Mouse (Mus musculus): ENCODE results near the gene Nt5e. TPM values are rescaled to one million over a fixed set of nuclear protein-coding genes. Genes with fewer than 3 reads are reported as not detected.
"Not testable (repeated sequence)": the region's sequence is repeated elsewhere in the genome, so short reads cannot be mapped to it uniquely, and the experiment has no call there.

Gene Nt5e
- 3.2 and 4.0 TPM in 2 replicates for polyA plus RNA-seq (2015; fragmentation: Nextera tagmentation; extraction: Ambion mirVana)

DNA sequence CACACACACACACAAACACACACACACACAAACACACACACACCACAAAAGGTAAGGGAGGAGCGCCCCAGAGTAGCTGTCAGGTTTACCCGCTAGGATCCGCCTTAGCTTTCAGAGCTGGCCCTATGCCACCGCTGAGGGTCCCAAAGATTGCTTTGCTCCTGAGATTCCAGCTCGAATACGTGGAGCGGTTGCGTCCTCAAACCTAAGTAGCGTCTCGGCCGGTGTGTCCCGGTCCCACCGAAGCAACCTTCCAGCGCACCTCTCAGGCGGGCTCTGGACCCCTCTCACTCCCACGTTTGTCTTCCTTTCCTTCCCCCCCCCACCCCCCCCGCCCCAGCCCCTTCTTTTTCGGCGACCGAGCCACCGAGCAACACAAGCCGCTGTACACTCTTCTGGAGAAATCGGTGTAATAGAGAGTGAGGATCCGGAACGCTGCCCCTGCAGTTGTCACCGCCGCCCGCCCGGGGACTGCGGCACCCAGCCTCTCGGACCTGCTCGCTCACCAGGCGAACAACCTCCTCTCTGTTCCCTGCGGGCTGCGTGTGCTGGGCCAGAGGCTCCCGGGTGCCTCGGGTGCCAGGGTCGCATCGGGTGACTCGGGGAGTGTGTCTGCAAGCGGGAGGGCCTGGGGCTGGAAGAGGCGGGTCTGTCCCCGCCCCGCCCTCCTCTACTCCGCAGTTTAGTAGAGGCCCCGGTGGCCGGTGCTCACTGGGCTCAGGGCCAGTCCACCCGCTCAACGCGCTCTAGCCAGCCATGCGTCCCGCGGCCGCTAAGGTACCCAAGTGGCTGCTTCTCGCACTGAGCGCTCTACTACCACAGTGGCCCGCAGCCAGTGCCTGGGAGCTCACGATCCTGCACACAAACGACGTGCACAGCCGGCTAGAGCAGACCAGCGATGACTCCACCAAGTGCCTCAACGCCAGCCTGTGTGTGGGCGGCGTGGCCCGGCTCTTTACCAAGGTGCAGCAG is at the start of gene Nt5e:
Nt5e (plus strand) TSS at position 268 of the 972 bp plus-strand sequence.
- Histone ChIP-seq H3K4me3 (ENCODE audit: low read length) (peak within 1 kb of the TSS; percentile 65), H3K4me1 (ENCODE audit: control insufficient read depth, insufficient read depth, low read length) (no peaks in the 10 kb centered on the region), H3K9me3 (ENCODE audit: control insufficient read depth, low read length) (no peaks in the 10 kb centered on the region), H3K9ac (ENCODE audit: low read depth, low read length) (peak within 1 kb of the TSS; percentile 67), H3K4me2 (ENCODE audit: low read depth, low read length) (peak within 1 kb of the TSS; percentile 97), H3K27ac (ENCODE audit: low read length) (no peak within 1 kb of the TSS), H3K36me3 (ENCODE audit: control insufficient read depth, insufficient read depth, low read length) (no peaks in the 10 kb centered on the region), H3K27me3 (replicated peaks; ENCODE audit: control insufficient read depth, insufficient read depth, low read length) (no peaks in the 10 kb centered on the region)
- WGBS = under 1% methylated on average over 62 of the region's 66 CpGs
- peak; percentile 95 for ATAC-seq

DNA sequence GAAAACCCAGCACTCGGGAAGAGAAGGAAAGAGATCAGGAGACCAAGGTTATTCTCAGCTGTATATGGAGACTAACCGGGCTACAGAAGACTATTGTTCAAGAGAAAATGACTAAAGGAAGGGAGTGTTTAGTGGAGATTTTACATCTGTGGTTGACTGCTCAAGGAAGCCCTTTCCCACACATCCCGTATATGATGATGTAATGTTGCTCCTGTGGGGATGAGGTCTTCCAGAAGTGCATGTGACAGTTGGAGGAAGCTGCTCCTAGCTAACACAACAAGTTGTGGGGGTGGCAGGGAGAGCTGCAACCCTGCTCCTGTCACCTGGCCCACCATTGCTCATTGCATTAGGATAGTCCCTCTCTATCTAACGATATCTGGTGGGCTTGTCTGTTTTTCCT is 49.4 kb upstream of the Nt5e start:
- no peaks in the 10 kb centered on the region for H3K9me3 ChIP-seq (ENCODE audit: control insufficient read depth, low read length)
- no peaks in the 10 kb centered on the region for H3K4me1 ChIP-seq (ENCODE audit: control insufficient read depth, insufficient read depth, low read length)
- H3K36me3 ChIP-seq (ENCODE audit: control insufficient read depth, insufficient read depth, low read length) = no peaks in the 10 kb centered on the region
- 67% methylated on average over 4 of the region's 4 CpGs for WGBS
- no peak overlapping the region for H3K4me2 ChIP-seq (ENCODE audit: low read depth, low read length)
- no peak overlapping the region for H3K4me3 ChIP-seq (ENCODE audit: low read length)
- H3K27me3 ChIP-seq (replicated peaks; ENCODE audit: control insufficient read depth, insufficient read depth, low read length) = no peaks in the 10 kb centered on the region
- H3K27ac ChIP-seq (ENCODE audit: low read length) = no peak overlapping the region
- no peak overlapping the region for H3K9ac ChIP-seq (ENCODE audit: low read depth, low read length)
- ATAC-seq = no peak

DNA sequence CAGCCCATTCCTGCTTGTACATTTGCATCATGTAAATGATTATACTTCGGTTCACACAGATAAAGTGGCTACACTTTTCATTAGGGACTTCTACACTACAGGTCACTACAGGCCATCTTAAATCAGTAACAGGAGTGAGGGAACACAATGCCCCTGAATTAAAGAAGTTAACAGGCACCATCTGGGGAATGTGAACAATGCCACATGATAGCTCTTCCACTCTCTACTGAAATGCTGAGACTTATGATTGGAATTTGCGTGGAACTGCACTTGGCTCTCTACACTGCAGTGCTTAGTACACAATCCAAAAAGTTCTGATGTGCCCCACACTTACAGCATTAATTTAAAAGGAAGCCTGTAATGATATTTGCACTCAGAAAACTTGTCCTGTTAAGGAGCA is 47.3 kb upstream of the Nt5e start:
- Histone ChIP-seq H3K9ac (ENCODE audit: low read depth, low read length) (no peak overlapping the region), H3K9me3 (ENCODE audit: control insufficient read depth, low read length) (no peaks in the 10 kb centered on the region), H3K4me2 (ENCODE audit: low read depth, low read length) (no peak overlapping the region), H3K27me3 (replicated peaks; ENCODE audit: control insufficient read depth, insufficient read depth, low read length) (no peaks in the 10 kb centered on the region), H3K27ac (ENCODE audit: low read length) (no peak overlapping the region), H3K4me1 (ENCODE audit: control insufficient read depth, insufficient read depth, low read length) (no peaks in the 10 kb centered on the region), H3K36me3 (ENCODE audit: control insufficient read depth, insufficient read depth, low read length) (no peaks in the 10 kb centered on the region), H3K4me3 (ENCODE audit: low read length) (no peak overlapping the region)
- WGBS = 71% methylated on average over 2 of the region's 2 CpGs
- ATAC-seq = no peak

DNA sequence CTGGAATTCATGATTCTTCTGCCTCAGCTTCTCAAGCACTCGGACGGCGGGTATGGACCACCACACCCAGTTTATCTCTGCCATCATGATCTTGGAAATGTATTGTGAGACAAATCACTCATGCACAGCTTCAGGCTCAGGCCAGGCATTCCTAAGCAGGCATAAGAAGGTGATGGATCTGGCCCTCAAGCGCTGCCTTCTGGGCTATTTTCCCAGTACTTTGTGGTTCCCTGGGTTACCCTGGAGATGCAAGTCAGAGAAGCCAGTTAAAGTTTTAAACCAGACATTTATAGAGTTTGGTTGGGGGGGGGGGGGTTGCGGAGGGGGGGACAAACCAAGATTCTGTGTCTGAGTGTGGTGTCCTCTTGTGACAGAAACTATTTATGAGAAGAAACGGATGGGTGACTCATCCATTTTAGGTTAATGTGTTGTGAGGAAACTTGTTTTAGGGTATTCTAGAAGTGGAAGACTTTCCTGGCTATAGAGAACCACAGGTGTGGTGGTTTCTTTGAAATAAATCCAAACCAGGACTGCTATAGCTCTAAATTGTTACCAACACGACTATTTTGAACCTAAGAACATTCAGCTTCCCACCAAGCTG is 37.3 kb upstream of the Nt5e start:
- H3K27ac ChIP-seq (ENCODE audit: low read length) = no peak overlapping the region
- no peak for ATAC-seq
- WGBS = 81% methylated on average over 7 of the region's 7 CpGs

DNA sequence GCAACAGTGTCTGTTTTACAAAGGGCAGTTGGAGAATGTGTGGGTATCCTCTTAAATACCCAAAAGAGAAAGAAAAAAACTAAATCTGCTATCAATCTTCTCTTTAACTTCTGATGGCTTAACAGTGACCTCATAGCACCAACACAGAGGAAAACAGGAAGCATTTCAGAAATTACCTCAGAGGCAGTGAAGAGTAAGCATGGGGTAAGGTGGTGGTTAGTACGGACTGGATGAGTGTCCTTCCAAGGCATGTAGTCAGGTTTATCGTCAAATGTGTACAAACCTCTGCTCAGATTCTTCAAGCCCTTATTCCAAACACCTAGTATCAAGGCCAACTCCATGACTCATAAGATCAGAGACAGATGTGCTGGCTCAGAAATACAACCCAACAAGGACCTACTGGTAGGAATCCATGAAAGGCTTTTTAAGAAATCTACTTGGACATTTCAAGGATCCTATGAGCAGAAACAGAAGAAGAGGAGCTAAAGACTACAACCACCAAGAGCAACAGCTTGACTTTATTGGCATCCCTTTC is 34.1 kb upstream of the Nt5e start:
- Histone ChIP-seq H3K4me3 (ENCODE audit: low read length) (no peak overlapping the region), H3K36me3 (ENCODE audit: control insufficient read depth, insufficient read depth, low read length) (no peaks in the 10 kb centered on the region), H3K27me3 (replicated peaks; ENCODE audit: control insufficient read depth, insufficient read depth, low read length) (no peaks in the 10 kb centered on the region), H3K9me3 (ENCODE audit: control insufficient read depth, low read length) (no peaks in the 10 kb centered on the region), H3K4me2 (ENCODE audit: low read depth, low read length) (no peak overlapping the region), H3K9ac (ENCODE audit: low read depth, low read length) (no peak overlapping the region), H3K4me1 (ENCODE audit: control insufficient read depth, insufficient read depth, low read length) (no peaks in the 10 kb centered on the region), H3K27ac (ENCODE audit: low read length) (no peak overlapping the region)
- ATAC-seq = no peak
- 86% methylated on average over 2 of the region's 2 CpGs for WGBS

More for the DNA sequence above, 37.3 kb upstream of the Nt5e start:
- Histone ChIP-seq H3K9me3 (ENCODE audit: control insufficient read depth, low read length) (no peaks in the 10 kb centered on the region), H3K9ac (ENCODE audit: low read depth, low read length) (no peak overlapping the region), H3K27me3 (replicated peaks; ENCODE audit: control insufficient read depth, insufficient read depth, low read length) (no peaks in the 10 kb centered on the region), H3K4me1 (ENCODE audit: control insufficient read depth, insufficient read depth, low read length) (no peaks in the 10 kb centered on the region), H3K4me3 (ENCODE audit: low read length) (no peak overlapping the region), H3K36me3 (ENCODE audit: control insufficient read depth, insufficient read depth, low read length) (no peaks in the 10 kb centered on the region), H3K4me2 (ENCODE audit: low read depth, low read length) (no peak overlapping the region)

DNA sequence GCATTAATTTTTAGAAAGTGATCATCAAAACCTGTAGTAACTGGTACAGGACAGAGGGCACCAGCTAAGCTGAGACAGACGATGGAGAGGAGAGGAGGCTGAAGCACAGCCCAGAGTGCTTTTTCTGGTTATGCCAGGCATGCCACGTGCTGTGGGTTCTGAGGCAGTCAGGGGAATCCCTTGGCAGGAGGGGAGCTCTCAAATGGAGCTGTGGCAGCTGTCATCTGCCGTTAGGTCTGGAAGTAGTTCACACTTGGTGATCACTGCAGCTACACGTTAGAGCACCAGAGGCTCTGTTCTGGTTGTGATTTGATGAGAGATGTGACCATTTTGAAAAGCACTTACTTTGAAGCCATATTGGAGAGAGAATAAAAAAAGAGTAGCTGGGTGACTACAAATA is 31.2 kb upstream of the Nt5e start:
- no peaks in the 10 kb centered on the region for H3K27me3 ChIP-seq (replicated peaks; ENCODE audit: control insufficient read depth, insufficient read depth, low read length)
- H3K36me3 ChIP-seq (ENCODE audit: control insufficient read depth, insufficient read depth, low read length) = no peaks in the 10 kb centered on the region
- WGBS = 64% methylated on average over 4 of the region's 4 CpGs
- H3K9me3 ChIP-seq (ENCODE audit: control insufficient read depth, low read length) = no peaks in the 10 kb centered on the region
- ATAC-seq = no peak
- no peak overlapping the region for H3K4me3 ChIP-seq (ENCODE audit: low read length)
- H3K27ac ChIP-seq (ENCODE audit: low read length) = no peak overlapping the region
- H3K9ac ChIP-seq (ENCODE audit: low read depth, low read length) = no peak overlapping the region
- no peak overlapping the region for H3K4me2 ChIP-seq (ENCODE audit: low read depth, low read length)
- H3K4me1 ChIP-seq (ENCODE audit: control insufficient read depth, insufficient read depth, low read length) = no peaks in the 10 kb centered on the region

DNA sequence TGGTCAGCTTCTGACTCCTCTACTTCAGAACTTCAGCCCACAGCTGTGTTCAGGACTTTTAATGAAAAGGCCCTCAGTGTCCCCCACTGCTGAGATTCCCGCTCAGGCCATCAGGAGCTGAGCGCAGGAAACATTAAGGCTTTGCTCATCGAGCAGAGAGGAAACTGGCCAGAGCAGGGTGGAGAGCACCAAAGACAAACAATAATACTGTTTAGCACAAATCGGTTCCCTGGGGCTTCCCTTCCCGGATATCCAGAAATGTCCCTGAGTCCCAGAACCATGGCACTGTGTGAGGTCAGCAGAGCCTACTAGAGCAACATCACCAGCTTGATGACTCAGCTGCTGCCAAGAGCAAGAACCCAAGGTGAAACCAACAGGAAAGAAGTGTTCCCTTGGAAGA is 30.7 kb upstream of the Nt5e start:
- Histone ChIP-seq H3K36me3 (ENCODE audit: control insufficient read depth, insufficient read depth, low read length) (no peaks in the 10 kb centered on the region), H3K27ac (ENCODE audit: low read length) (no peak overlapping the region), H3K27me3 (replicated peaks; ENCODE audit: control insufficient read depth, insufficient read depth, low read length) (no peaks in the 10 kb centered on the region), H3K9ac (ENCODE audit: low read depth, low read length) (no peak overlapping the region), H3K4me3 (ENCODE audit: low read length) (no peak overlapping the region), H3K4me1 (ENCODE audit: control insufficient read depth, insufficient read depth, low read length) (no peaks in the 10 kb centered on the region), H3K4me2 (ENCODE audit: low read depth, low read length) (no peak overlapping the region), H3K9me3 (ENCODE audit: control insufficient read depth, low read length) (no peaks in the 10 kb centered on the region)
- ATAC-seq = no peak
- WGBS = 59% methylated on average over 5 of the region's 5 CpGs

DNA sequence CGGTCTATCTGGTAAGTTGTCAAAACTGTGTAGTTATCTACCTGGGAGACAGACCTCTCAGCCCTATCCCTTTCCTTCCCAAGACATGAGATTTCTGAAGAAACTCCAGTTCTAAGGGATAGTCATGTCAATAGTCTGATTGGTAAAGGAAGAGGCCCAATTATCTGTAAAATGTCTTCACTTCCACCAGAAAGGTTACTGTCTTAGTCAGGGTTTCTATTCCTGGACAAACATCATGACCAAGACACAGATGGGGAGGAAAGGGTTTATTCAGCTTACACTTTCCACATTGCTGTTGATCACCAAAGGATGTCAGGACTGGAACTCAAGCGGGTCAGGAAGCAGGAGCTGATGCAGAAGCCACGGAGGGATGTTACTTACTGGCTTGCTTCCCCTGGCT is 29.8 kb upstream of the Nt5e start:
- H3K4me3 ChIP-seq (ENCODE audit: low read length); H3K36me3 ChIP-seq (ENCODE audit: control insufficient read depth, insufficient read depth, low read length); H3K27me3 ChIP-seq (replicated peaks; ENCODE audit: control insufficient read depth, insufficient read depth, low read length); H3K27ac ChIP-seq (ENCODE audit: low read length); H3K9ac ChIP-seq (ENCODE audit: low read depth, low read length); H3K9me3 ChIP-seq (ENCODE audit: control insufficient read depth, low read length); ATAC-seq; H3K4me1 ChIP-seq (ENCODE audit: control insufficient read depth, insufficient read depth, low read length); H3K4me2 ChIP-seq (ENCODE audit: low read depth, low read length): not testable (repeated sequence)
- 85% methylated on average over 3 of the region's 3 CpGs for WGBS

DNA sequence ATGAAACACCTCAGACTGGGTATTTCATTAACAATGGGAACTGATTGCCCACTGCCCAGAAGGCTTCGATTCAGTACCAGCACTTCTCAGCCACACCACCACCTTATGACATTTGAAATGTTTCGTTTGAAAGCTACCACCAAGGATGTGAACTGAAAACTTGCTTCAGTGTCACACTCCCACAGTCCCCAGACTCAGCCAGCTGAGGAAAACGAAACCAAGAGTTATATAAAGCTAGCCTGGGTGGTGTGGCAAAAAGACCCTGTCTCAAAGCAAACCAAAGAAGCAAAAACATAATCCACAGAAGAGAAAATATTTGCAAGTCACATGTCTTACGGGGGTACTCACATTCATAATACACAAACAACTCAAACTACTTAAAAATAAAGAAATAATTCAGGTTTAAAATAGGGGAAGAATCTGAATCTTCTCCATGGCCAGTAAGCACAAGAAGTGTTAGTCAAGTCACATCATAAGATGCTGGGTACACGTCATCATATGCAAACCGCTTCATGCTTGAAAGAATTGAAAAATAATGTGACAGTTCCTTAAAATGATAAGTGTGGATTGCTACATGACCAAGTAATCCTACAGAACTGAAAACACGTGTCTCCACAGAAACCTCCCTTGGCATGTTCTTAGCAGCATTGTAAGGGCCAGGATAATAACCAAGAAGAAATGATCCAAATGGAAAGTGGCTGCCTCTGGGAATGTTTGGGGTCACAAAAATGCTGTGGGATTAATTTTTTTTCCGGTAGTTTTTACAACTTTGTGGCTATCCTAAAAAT is 28.9 kb upstream of the Nt5e start:
- WGBS = 81% methylated on average over 8 of the region's 8 CpGs
- Histone ChIP-seq H3K27ac (ENCODE audit: low read length) (no peak overlapping the region), H3K9ac (ENCODE audit: low read depth, low read length) (no peak overlapping the region), H3K9me3 (ENCODE audit: control insufficient read depth, low read length) (no peaks in the 10 kb centered on the region), H3K4me2 (ENCODE audit: low read depth, low read length) (no peak overlapping the region), H3K4me1 (ENCODE audit: control insufficient read depth, insufficient read depth, low read length) (no peaks in the 10 kb centered on the region), H3K27me3 (replicated peaks; ENCODE audit: control insufficient read depth, insufficient read depth, low read length) (no peaks in the 10 kb centered on the region), H3K4me3 (ENCODE audit: low read length) (no peak overlapping the region), H3K36me3 (ENCODE audit: control insufficient read depth, insufficient read depth, low read length) (no peaks in the 10 kb centered on the region)
- ATAC-seq = no peak
